Mouse (Mus musculus) gastrocnemius, adult 18-20 months (tissue): ENCODE measurements around the gene Fgf10. TPM values are rescaled to one million over a fixed set of nuclear protein-coding genes. Genes with fewer than 3 reads are reported as not detected.

ENCODE experiments used
- DNase-seq: peaks from one replicate; pipeline ENCODE4 v3.0.0; 2021; ENCODE audit warnings: low spot score
- total RNA-seq, 2 experiments: library from RNA; stranded (reverse); gene quantifications; 2 replicates each; pipeline ENCODE4 v1.2.3; 2021

The Fgf10 gene
- total RNA-seq, 2 experiments from 2014 or later = 0.25 to 0.50 TPM

GRCm38 (mm10) chr13:118834021-118834420 is 164.4 kb downstream of the Fgf10 start:
- DNase-seq = no peak

- DNase-seq = no peak
These were observed 165.5 kb downstream of the Fgf10 start for GRCm38 (mm10) chr13:118835078-118835477.
